Mouse (Mus musculus) lung, embryonic 16.5 days (tissue): ENCODE data around the gene Slc27a4. TPM values are rescaled to one million over a fixed set of nuclear protein-coding genes. Genes with fewer than 3 reads are reported as not detected.

Experiments used
- ATAC-seq: fragments of 200-750 bp; cut with Nextera tagmentation; 2 replicates; pipeline ENCODE4 v1.8.0; 2017; ENCODE audit warnings: low read depth, mild to moderate bottlenecking, moderate library complexity
- H3K27ac ChIP-seq: fragments of 300-500 bp; sonication (generic); 2 replicates; pipeline ENCODE4 v1.5.1; 2014; ENCODE audit warnings: mild to moderate bottlenecking, control low read depth, low read length
- H3K27me3 ChIP-seq: fragments of 300-500 bp; sonication (generic); 2 replicates; pipeline ENCODE4 v1.6.1; 2014; ENCODE audit warnings: low read depth, low read length, mixed read lengths; ENCODE audit not compliant: control insufficient read depth, insufficient read depth
- H3K36me3 ChIP-seq: fragments of 300-500 bp; sonication (generic); 2 replicates; pipeline ENCODE4 v1.6.1; 2014; ENCODE audit warnings: low read length; ENCODE audit not compliant: control insufficient read depth, insufficient read depth
- H3K4me1 ChIP-seq: fragments of 300-500 bp; sonication (generic); replicated peaks from 2 replicates; pipeline ENCODE4 v1.6.1; 2014; ENCODE audit warnings: low read length, mixed read lengths; ENCODE audit not compliant: control insufficient read depth, insufficient read depth
- H3K4me2 ChIP-seq: fragments of 300-500 bp; sonication (generic); 2 replicates; pipeline ENCODE4 v1.6.1; 2014; ENCODE audit warnings: low read depth, low read length, control low read depth
- H3K4me3 ChIP-seq: fragments of 300-500 bp; sonication (generic); 2 replicates; pipeline ENCODE4 v1.5.1; 2014; ENCODE audit warnings: mild to moderate bottlenecking, low read length, control low read depth
- H3K9ac ChIP-seq: fragments of 300-500 bp; sonication (generic); 2 replicates; pipeline ENCODE4 v1.6.1; 2014; ENCODE audit warnings: low read length, control low read depth
- H3K9me3 ChIP-seq: fragments of 300-500 bp; sonication (generic); 2 replicates; pipeline ENCODE4 v1.6.1; 2016; ENCODE audit warnings: low read length; ENCODE audit not compliant: control insufficient read depth
- WGBS: fragments of 180-500 bp; shearing (Covaris S2); extraction: QIAGEN DNeasy Blood & Tissue Kit; methylation state at CpG from one replicate; pipeline ENCODE4 v1.1.7; 2014; 5-methylcytosine and 5-hydroxymethylcytosine counted together
- polyA plus RNA-seq: library from polyadenylated mRNA; unstranded; fragments of >200 nt; fragmentation: Nextera tagmentation; extraction: Ambion mirVana; gene quantifications from 2 replicates; pipeline ENCODE4 v1.2.1, GENCODE M21; 2015

The Slc27a4 gene
- polyA plus RNA-seq, 1 experiment from 2014 or later = 11.7 TPM

DNA sequence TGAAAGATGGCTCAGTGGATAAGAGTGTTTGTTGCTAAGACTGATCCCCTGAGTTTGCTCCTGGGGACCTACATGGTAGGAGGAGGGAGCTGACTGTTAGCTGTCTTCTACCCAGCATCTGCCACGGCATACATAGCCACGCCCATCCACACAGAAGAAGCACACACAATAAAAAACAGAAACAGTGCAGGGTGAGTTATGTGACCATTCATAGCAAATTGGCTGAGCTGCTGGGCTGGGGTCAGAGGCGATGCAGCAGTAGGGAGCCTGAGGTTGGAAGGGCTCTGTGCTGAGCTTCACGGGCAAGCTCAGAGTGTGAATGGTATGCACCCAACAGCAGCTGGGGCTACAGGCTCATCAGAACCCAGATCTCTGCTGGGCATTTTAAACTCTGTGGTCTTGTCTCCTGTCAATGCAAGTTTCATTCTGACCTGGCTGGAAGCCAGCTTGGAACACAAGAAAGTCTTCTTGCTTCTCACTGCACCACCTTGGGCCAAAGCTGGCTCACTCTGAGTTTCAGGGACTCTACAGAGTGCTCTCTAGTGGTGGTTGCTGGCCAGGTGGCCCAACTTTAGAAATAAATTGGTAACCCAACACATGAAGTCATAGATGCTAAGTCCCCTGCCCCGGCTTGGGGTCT is 47.5 kb downstream of the Slc27a4 start:
- Histone ChIP-seq H3K9me3 (no peaks in the 10 kb centered on the region), H3K4me3 (no peak overlapping the region), H3K36me3 (no peaks in the 10 kb centered on the region), H3K4me2 (no peak overlapping the region), H3K27me3 (peaks cover 26% of the 10 kb centered on the region), H3K27ac (no peak overlapping the region), H3K9ac (no peak overlapping the region), H3K4me1 (no peaks in the 10 kb centered on the region; the same call in 1 of the 2 replicates)
- WGBS = 53% methylated on average over 5 of the region's 5 CpGs
- no peak for ATAC-seq

DNA sequence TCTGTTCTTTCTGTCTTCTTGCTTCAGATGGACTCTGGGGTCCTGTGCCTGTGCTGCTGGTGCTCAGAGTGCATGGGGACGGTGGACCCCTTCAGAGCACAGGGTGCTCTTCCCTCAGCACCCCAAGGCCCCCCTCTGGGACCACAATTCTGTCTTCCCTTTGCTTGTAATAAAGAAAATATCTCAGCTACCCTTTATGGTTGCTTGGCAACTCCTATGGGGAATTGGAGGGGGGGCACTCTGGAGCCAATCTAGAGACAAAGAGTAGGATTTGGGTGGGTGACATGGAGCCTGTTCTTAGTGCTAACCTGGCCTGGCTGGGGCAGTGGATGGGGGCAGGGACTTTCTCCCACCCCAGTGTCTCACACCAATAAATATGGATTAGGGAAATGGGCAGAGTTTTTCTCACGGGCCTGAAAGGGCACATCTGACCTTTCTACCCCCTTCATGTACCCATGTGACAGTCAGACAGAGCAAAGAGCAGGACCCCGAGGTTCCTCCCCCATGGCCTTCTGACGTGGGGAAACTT is 50.6 kb downstream of the Slc27a4 start:
- ATAC-seq = no peak
- no peaks in the 10 kb centered on the region for H3K4me1 ChIP-seq
- 42% methylated on average over 4 of the region's 4 CpGs for WGBS

DNA sequence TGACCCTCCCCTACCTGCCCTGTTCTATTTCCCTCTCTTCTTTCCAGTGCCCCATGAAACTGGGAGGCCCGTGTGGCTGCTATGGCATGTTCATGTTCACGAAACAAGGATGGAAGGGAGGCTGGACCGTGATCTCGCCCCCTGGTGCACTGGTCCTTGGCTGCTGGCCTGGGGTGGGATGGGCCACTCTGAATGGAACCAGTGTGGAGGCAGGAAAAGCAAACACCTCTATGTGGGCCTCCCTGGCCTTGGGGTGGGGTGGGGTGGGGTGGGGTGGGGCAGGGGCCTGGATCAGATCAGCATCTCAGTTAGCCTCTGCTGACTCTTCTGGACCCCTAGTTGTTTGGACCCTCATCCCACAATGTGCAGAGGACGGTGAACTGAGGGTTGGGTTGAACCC is 51.3 kb downstream of the Slc27a4 start:
- Histone ChIP-seq H3K27ac (no peak overlapping the region), H3K4me3 (no peak overlapping the region), H3K4me2 (no peak overlapping the region), H3K27me3 (no peaks in the 10 kb centered on the region), H3K9ac (no peak overlapping the region), H3K4me1 (no peaks in the 10 kb centered on the region), H3K9me3 (no peaks in the 10 kb centered on the region), H3K36me3 (no peaks in the 10 kb centered on the region)
- no peak for ATAC-seq
- 52% methylated on average over 5 of the region's 5 CpGs for WGBS

More for the DNA sequence above, 50.6 kb downstream of the Slc27a4 start:
- no peaks in the 10 kb centered on the region; the same call in 1 of the 2 replicates for H3K27me3 ChIP-seq
- no peaks in the 10 kb centered on the region for H3K9me3 ChIP-seq
- no peak overlapping the region for H3K4me3 ChIP-seq
- no peak overlapping the region for H3K27ac ChIP-seq
- H3K4me2 ChIP-seq = no peak overlapping the region
- no peaks in the 10 kb centered on the region for H3K36me3 ChIP-seq
- H3K9ac ChIP-seq = no peak overlapping the region

DNA sequence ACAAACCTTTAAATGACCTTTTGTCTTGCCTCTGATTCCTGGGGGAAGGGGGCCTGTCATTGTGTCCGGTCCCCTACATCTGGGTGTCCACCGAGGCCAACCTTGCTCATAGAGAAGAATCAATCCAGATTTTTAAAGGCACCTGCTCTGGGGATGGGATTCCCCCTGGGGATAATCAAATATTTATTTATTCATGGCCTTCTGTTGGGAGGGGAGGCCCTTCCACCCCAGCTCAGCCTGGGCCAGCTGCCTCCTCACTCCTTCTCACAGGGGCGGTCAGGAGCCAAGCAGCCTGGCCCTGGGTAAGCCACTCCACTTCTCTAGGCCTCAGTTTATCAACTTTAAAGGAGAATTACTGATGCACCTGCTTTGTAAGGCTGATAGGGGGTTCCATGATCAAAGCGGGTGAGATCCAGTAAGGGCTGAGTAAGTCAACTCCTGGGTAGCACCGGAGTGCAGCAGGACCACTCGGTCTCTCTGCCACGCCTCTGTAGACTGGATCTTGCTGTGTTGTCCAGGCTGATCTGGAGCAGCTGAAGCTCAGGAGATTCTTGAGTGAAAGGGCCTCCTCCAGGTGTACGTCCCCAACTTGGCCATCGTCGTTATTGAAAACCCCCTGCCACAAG is 53.3 kb downstream of the Slc27a4 start:
- H3K4me2 ChIP-seq = no peak overlapping the region
- no peaks in the 10 kb centered on the region for H3K4me1 ChIP-seq
- H3K9ac ChIP-seq = no peak overlapping the region
- no peak for ATAC-seq
- no peaks in the 10 kb centered on the region for H3K36me3 ChIP-seq
- H3K27ac ChIP-seq = no peak overlapping the region
- H3K9me3 ChIP-seq = no peaks in the 10 kb centered on the region
- H3K27me3 ChIP-seq = no peaks in the 10 kb centered on the region
- no peak overlapping the region for H3K4me3 ChIP-seq
- 67% methylated on average over 10 of the region's 10 CpGs for WGBS

DNA sequence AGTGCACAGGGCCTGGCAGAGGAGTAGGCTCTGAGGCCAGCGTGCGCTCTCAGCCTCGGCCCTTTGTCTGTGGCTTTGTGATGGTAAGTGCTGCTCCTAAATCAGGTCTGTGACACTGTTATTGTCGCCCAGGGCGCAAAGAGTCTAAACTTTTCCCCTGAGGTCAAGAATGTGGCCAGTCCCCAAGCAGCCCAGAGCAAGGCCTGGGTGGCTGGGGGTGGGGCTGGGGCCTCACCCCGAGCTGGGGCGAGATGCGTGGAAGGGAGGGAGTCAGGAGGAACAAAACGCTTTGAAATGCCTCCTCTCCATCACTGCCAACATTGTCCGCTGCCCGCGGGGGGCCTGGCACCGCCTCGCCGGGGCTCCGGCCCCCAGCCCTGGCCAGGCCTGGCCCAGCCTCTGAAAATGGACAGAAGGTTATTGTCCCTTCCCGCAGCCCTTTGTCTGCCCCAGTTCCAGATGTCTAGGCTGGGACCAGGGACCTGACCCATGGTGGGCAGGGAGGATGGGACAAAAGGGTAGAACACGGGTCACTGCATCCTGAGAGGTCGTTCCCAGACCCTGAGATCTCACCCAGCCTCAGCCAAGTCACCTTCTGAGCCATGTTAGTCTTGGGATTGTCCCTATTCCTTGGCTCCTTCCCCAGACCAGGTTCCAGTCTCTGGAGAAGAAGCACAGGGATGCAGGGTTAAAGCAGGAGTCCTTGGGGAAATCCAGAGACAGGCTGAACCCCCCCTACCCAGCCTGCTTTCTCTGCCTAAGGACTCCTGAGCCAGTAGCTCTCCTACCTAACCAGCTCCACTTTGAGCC is 54.2 kb downstream of the Slc27a4 start:
- Histone ChIP-seq H3K9ac (no peak overlapping the region), H3K9me3 (no peaks in the 10 kb centered on the region), H3K4me3 (no peak overlapping the region), H3K27me3 (no peaks in the 10 kb centered on the region), H3K27ac (no peak overlapping the region), H3K4me2 (no peak overlapping the region), H3K36me3 (no peaks in the 10 kb centered on the region), H3K4me1 (no peaks in the 10 kb centered on the region)
- 19% methylated on average over 19 of the region's 19 CpGs for WGBS
- no peak for ATAC-seq

DNA sequence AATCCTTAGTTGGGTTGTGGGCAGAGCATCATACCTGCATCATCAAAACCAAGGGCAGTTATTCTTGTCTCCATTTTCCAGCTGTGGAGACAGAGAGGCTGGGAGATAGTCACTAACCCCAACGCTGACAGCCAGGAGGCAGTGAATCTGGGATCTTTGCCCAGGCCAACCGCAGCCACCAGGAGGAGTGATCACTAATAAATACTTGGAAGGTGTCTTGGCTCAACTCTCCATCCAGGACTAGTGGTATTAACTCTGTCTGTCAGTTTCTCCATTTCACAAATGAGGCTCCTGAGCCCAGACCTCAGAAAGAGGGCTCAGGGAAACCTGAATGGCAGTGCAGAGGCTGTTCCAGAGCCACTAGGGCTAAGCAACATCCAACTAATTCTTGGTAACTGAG is 54.9 kb downstream of the Slc27a4 start:
- no peak overlapping the region for H3K9ac ChIP-seq
- no peaks in the 10 kb centered on the region for H3K4me1 ChIP-seq
- H3K36me3 ChIP-seq = no peaks in the 10 kb centered on the region
- no peaks in the 10 kb centered on the region for H3K27me3 ChIP-seq
- H3K4me3 ChIP-seq = no peak overlapping the region
- ATAC-seq = no peak
- 45% methylated on average over 2 of the region's 2 CpGs for WGBS
- H3K9me3 ChIP-seq = no peaks in the 10 kb centered on the region
- no peak overlapping the region for H3K4me2 ChIP-seq
- no peak overlapping the region for H3K27ac ChIP-seq

DNA sequence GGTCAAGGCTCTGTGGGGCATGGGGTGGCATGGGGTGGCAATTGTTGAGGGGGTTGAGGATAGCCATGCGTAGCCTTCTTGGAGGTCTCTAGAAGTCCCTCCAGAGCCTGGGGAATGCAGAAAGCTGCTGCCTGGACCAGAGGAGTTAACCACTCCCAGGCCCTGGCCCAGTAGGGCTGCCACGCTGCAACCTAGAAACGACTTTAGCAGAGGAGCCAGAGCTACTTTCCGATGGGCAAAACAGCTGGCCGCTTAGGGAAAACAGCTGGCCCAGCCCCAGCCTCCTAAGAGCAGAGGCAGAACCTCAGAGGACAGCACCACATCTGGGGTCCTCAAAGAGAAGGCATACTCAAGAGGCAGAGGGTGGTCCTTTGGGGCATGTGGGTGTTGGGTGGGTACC is 55.5 kb downstream of the Slc27a4 start:
- Histone ChIP-seq H3K27me3 (no peaks in the 10 kb centered on the region), H3K9me3 (no peaks in the 10 kb centered on the region), H3K4me1 (no peaks in the 10 kb centered on the region), H3K4me2 (no peak overlapping the region), H3K27ac (no peak overlapping the region), H3K4me3 (no peak overlapping the region), H3K36me3 (no peaks in the 10 kb centered on the region), H3K9ac (no peak overlapping the region)
- 65% methylated on average over 5 of the region's 5 CpGs for WGBS
- no peak for ATAC-seq

DNA sequence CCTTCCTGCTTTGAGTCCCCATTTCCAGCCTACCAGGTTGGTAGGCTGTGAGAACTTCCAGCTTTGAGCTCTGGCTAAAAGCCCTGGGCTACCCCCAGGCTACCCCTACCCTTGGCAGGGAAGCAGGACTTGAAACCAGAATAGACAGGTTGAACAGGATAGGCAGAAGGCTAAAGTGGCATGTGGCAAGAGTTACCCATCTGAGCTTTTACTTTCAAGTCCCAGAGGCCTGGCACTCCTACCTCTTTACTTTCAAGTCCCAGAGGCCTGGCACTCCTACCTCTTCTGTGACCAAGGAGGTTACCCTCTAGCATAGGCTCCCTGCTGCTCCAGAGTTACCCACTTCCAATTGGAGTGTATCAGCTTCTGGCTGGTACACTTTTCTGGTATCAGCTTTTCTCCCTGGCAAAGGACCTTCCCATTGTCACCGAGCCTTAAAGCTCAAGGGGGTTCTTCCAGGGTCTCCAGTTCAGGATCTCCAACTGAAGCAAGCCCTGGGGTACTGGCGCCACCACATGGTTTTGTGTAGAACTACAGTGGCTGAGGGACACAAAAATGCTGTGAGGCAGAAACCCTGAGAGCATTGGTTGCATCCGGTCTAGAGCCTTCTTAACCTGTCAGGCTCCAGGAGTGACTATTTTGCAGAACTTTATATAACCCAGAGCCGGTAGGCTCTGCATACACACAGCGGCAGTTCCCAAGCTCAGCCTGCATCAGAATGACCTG is 56.5 kb downstream of the Slc27a4 start:
- WGBS = 7% methylated on average over 5 of the region's 5 CpGs
- H3K36me3 ChIP-seq = no peaks in the 10 kb centered on the region
- H3K9ac ChIP-seq = no peak overlapping the region
- no peak overlapping the region for H3K4me3 ChIP-seq
- no peak overlapping the region for H3K27ac ChIP-seq
- no peaks in the 10 kb centered on the region for H3K9me3 ChIP-seq
- ATAC-seq = 0 out of 2 replicates have a peak, but pooled peaks have one; percentile 20
- H3K27me3 ChIP-seq = no peaks in the 10 kb centered on the region
- no peak overlapping the region for H3K4me2 ChIP-seq
- no peaks in the 10 kb centered on the region for H3K4me1 ChIP-seq

DNA sequence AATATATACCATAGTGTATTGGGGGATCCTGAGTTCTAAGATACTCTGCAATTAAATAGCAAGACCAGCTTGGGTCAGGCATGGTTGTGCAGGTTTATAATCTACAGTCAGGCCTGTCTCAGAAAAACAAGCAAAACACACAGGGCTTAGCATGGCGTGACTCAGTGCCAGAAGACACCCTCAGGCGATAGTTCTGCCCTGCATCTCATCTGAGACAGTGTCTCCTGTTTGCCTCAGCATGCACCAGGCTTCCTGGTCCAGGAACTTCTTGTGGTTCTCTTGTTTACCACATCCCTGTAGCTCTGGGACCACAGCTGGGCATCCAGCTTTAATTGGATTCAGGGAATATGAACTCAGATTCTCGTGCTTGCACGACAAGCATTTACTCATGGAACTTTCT is 62.7 kb downstream of the Slc27a4 start:
- 57% methylated on average over 4 of the region's 4 CpGs for WGBS
- ATAC-seq = no peak
- peaks cover 9% of the 10 kb centered on the region for H3K4me1 ChIP-seq
- H3K9ac ChIP-seq = no peak overlapping the region
- no peak overlapping the region for H3K4me2 ChIP-seq
- H3K27me3 ChIP-seq = no peaks in the 10 kb centered on the region
- H3K9me3 ChIP-seq = no peaks in the 10 kb centered on the region
- no peak overlapping the region for H3K27ac ChIP-seq
- no peak overlapping the region for H3K4me3 ChIP-seq
- H3K36me3 ChIP-seq = no peaks in the 10 kb centered on the region
